Mouse (Mus musculus) WW6 (cell line): Measurements from ENCODE around the gene Gm20765.
"Not testable (repeated sequence)": the region's sequence is repeated elsewhere in the genome, so short reads cannot be mapped to it uniquely, and the experiment has no call there.

Source experiments
- DNase-seq: peaks from one replicate; pipeline ENCODE4 v3.0.0-alpha.2; 2013; ENCODE audit warnings: low read depth, low spot score

Gm20765 gene

DNA sequence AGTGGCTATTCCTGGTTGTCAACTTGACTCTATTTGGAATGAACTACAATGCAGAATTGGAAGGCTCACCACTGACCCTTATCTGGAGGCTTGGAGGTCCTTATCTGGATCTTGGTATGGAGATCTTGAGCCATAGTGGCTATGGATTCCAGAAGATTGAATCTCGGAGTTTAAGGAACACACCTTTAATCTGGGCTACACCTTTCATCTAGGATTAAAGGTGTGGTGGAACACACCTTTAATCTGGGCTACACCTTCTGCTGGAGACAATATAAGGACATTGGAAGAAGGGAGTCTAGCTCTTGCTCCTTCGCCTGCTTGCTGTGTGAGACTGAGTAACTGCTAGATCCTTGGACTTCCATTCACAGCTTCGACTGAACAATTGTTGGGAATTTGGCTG lies at the start of gene Gm20765:
Gene Gm20765, plus strand, starts transcription at position 301 of the 400 bp plus-strand sequence.
- not testable (repeated sequence) for DNase-seq

- not testable (repeated sequence) for DNase-seq
Observed at GRCm38 (mm10) chr10:104142687-104143086, 42.6 kb upstream of the Gm20765 start, which contains the start of gene Gm21293. Gm21293 (plus strand) TSS chr10:104142987.

- not testable (repeated sequence) for DNase-seq
Observed at GRCm38 (mm10) chr10:104151197-104151596, 34.1 kb upstream of the Gm20765 start, which contains the start of gene Gm6763. Gm6763 (plus strand) TSS chr10:104151497.

DNA sequence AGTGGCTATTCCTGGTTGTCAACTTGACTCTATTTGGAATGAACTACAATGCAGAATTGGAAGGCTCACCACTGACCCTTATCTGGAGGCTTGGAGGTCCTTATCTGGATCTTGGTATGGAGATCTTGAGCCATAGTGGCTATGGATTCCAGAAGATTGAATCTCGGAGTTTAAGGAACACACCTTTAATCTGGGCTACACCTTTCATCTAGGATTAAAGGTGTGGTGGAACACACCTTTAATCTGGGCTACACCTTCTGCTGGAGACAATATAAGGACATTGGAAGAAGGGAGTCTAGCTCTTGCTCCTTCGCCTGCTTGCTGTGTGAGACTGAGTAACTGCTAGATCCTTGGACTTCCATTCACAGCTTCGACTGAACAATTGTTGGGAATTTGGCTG lies 25.6 kb upstream of the Gm20765 start, which contains the start of gene Gm8764:
Gene Gm8764, plus strand, starts transcription at position 301 of the 400 bp plus-strand sequence.
- not testable (repeated sequence) for DNase-seq

DNA sequence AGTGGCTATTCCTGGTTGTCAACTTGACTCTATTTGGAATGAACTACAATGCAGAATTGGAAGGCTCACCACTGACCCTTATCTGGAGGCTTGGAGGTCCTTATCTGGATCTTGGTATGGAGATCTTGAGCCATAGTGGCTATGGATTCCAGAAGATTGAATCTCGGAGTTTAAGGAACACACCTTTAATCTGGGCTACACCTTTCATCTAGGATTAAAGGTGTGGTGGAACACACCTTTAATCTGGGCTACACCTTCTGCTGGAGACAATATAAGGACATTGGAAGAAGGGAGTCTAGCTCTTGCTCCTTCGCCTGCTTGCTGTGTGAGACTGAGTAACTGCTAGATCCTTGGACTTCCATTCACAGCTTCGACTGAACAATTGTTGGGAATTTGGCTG lies 17.1 kb upstream of the Gm20765 start, which contains the start of gene Gm21304:
Gene Gm21304, plus strand, starts transcription at position 301 of the 400 bp plus-strand sequence.
- DNase-seq = not testable (repeated sequence)

DNA sequence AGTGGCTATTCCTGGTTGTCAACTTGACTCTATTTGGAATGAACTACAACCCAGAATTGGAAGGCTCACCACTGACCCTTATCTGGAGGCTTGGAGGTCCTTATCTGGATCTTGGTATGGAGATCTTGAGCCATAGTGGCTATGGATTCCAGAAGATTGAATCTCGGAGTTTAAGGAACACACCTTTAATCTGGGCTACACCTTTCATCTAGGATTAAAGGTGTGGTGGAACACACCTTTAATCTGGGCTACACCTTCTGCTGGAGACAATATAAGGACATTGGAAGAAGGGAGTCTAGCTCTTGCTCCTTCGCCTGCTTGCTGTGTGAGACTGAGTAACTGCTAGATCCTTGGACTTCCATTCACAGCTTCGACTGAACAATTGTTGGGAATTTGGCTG lies 8.6 kb upstream of the Gm20765 start, which contains the start of gene Gm21312:
Gene Gm21312, plus strand, starts transcription at position 301 of the 400 bp plus-strand sequence.
- not testable (repeated sequence) for DNase-seq

GRCm38 (mm10) chr10:104193742-104194141 lies 8.4 kb downstream of the Gm20765 start, which contains the start of gene Gm4340:
Gm4340 (plus strand) TSS chr10:104194042.
- not testable (repeated sequence) for DNase-seq

GRCm38 (mm10) chr10:104209655-104210054 lies 24.3 kb downstream of the Gm20765 start:
- no peak for DNase-seq

- no peak for DNase-seq
Observed at GRCm38 (mm10) chr10:104210268-104210990, 25.1 kb downstream of the Gm20765 start.

DNA sequence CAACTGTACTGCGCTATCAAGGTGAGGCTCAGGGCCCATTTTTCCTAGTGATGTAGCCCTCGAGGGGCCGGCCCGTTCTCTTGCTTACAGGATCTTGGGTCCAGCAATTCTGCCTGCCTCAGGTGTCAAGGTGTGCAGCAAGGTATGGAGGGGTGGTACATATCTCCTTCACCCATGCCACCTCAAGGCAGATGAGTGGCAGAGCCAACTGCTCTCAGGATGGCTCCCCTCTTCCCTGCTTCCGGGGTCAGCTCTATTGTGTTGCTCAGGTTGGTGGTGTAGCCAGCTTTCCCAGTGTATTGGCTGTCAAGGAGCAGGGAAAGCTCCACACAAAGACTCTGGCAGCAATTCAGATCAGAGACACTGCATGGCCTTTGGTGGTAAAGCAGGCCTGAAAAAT lies 29.2 kb downstream of the Gm20765 start:
- DNase-seq = no peak

DNA sequence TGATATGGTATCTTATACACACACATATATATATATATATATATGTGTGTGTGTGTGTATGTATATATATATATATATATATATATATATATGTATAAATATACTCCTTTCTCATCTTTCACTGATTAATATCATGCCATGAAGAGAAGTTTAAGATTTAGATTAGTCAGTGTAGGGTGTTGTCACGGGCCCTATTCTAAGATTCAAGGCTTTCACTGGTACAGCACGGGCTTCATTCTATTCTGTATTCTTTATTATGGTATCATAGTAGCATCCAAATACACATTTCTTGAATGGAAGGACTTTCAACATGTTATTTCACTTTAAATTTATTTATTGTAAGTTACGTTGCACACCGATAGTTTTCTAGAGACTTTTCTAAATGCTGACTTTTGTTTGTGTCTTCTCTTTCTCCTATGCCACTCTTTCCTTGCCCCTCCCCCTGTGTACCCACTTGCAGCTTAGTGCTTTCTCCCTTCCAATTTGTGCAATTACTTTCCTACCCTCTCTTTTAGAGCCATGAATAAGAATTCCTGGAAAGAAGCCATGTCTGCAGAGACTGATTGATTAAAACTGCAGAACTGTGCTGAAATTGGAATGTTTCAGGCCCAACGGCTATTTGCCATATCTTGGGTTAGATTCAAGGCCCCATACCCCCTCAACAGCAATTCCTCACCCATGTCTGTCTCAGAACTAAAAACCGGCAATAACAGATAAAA lies 35.1 kb downstream of the Gm20765 start:
- DNase-seq = no peak
